Mouse (Mus musculus) intestine, postnatal 0 days (tissue): Measurements from ENCODE around the gene Tmem158. TPM values are rescaled to one million over a fixed set of nuclear protein-coding genes. Genes with fewer than 3 reads are reported as not detected.

ENCODE experiments used
- ATAC-seq: fragments of 200-750 bp; cut with Nextera tagmentation; 2 replicates; pipeline ENCODE4 v1.8.0; 2017; ENCODE audit warnings: mild to moderate bottlenecking, moderate TSS enrichment, moderate library complexity
- H3K27ac ChIP-seq: fragments of 300-500 bp; sonication (generic); 2 replicates; pipeline ENCODE4 v1.5.1; 2014; ENCODE audit warnings: mild to moderate bottlenecking, low read depth, low read length, moderate library complexity
- H3K27me3 ChIP-seq: fragments of 300-500 bp; sonication (generic); replicated peaks from 2 replicates; pipeline ENCODE4 v1.6.1; 2014; ENCODE audit warnings: low read length, mixed read lengths; ENCODE audit not compliant: control insufficient read depth, insufficient read depth
- H3K36me3 ChIP-seq: fragments of 300-500 bp; sonication (generic); 2 replicates; pipeline ENCODE4 v1.6.1; 2014; ENCODE audit warnings: mild to moderate bottlenecking, moderate library complexity; ENCODE audit not compliant: control insufficient read depth, insufficient read depth
- H3K4me1 ChIP-seq: fragments of 300-500 bp; sonication (generic); replicated peaks from 2 replicates; pipeline ENCODE4 v1.6.1; 2014; ENCODE audit warnings: antibody characterized with exemption, low read length, mixed read lengths; ENCODE audit not compliant: control insufficient read depth, insufficient read depth
- H3K4me2 ChIP-seq: fragments of 300-500 bp; sonication (generic); replicated peaks from 2 replicates; pipeline ENCODE4 v1.6.1; 2014; ENCODE audit warnings: low read depth, mild to moderate bottlenecking, moderate library complexity
- H3K4me3 ChIP-seq: fragments of 300-500 bp; sonication (generic); 2 replicates; pipeline ENCODE4 v1.5.1; 2014; ENCODE audit warnings: low read depth, low read length
- H3K9ac ChIP-seq: fragments of 300-500 bp; sonication (generic); 2 replicates; pipeline ENCODE4 v1.6.1; 2014; ENCODE audit warnings: mild to moderate bottlenecking, low read depth, low read length
- H3K9me3 ChIP-seq: fragments of 300-500 bp; sonication (generic); 2 replicates; pipeline ENCODE4 v1.6.1; 2016; ENCODE audit warnings: mixed run types; ENCODE audit not compliant: control insufficient read depth
- CTCF ChIP-seq: sonication (generic); IDR thresholded peaks from 2 replicates; pipeline ENCODE4 v1.5.1; 2016; ENCODE audit warnings: low read depth, mild to moderate bottlenecking, control low read depth, antibody characterized with exemption, moderate library complexity
- WGBS: fragments of 180-500 bp; shearing (Covaris S2); extraction: QIAGEN DNeasy Blood & Tissue Kit; methylation state at CpG from one replicate; pipeline ENCODE4 v1.1.7; 2014; 5-methylcytosine and 5-hydroxymethylcytosine counted together
- polyA plus RNA-seq: library from polyadenylated mRNA; unstranded; fragments of >200 nt; fragmentation: Nextera tagmentation; extraction: Ambion mirVana; gene quantifications from 2 replicates; pipeline ENCODE4 v1.2.1, GENCODE M21; 2015

Tmem158 gene
- polyA plus RNA-seq, 1 experiment from 2014 or later = 15.6 TPM

GRCm38 (mm10) chr9:123213371-123213770, 47.2 kb downstream of the Tmem158 start:
- no peak for ATAC-seq
- Histone ChIP-seq H3K27me3 (no peaks in the 10 kb centered on the region), H3K4me2 (peak overlapping the region; percentile 7; the same call in 1 of the 2 replicates), H3K9ac (no peak overlapping the region), H3K4me1 (peaks cover 4% of the 10 kb centered on the region; the same call in 1 of the 2 replicates), H3K4me3 (no peak overlapping the region), H3K36me3 (no peaks in the 10 kb centered on the region; the same call in 1 of the 2 replicates), H3K9me3 (no peaks in the 10 kb centered on the region), H3K27ac (peak overlapping the region; percentile 71; the same call in 1 of the 2 replicates)
- no peak for TF ChIP-seq CTCF
- 44% methylated on average over 9 of the region's 9 CpGs for WGBS

Other genes starting within 250 kb of the Tmem158 start
- 25.9 and 26.2 TPM in 2 replicates for gene Tmem42, start 239.4 kb downstream of the Tmem158 start, polyA plus RNA-seq
- gene Tgm4, start 226.0 kb downstream of the Tmem158 start, polyA plus RNA-seq = 0.21 TPM in 1 of 2 replicates, not detected in the other
- gene Zdhhc3, start 147.6 kb downstream of the Tmem158 start, polyA plus RNA-seq = 52.1 and 55.3 TPM in 2 replicates
- gene Exosc7, start 147.5 kb downstream of the Tmem158 start, polyA plus RNA-seq = 53.2 and 53.6 TPM in 2 replicates
- 3.5 and 4.7 TPM in 2 replicates for gene Clec3b, start 109.8 kb downstream of the Tmem158 start, polyA plus RNA-seq
- 6.9 and 7.7 TPM in 2 replicates for gene Cdcp1, start 44.7 kb downstream of the Tmem158 start, polyA plus RNA-seq
- gene Lars2, start 106.2 kb upstream of the Tmem158 start, polyA plus RNA-seq = 1,655 and 2,242 TPM in 2 replicates
- 40.6 and 42.9 TPM in 2 replicates for gene Limd1, start 217.9 kb upstream of the Tmem158 start, polyA plus RNA-seq